Mouse (Mus musculus): Measurements from ENCODE around the gene Tmem131l. TPM values are rescaled to one million over a fixed set of nuclear protein-coding genes. Genes with fewer than 3 reads are reported as not detected.
A peak's percentile ranks its signal among the peaks of the same experiment; 100 is the strongest.

Gene Tmem131l
- polyA plus RNA-seq, 1 experiment from 2014 or later, result 32.0 TPM

GRCm38 (mm10) chr3:84040476-84041082 lies 604 bp upstream of the Tmem131l start:
- ATAC-seq, result peak; percentile 42
- H3K4me3 ChIP-seq, result peak overlapping the region; percentile 88
- H3K9ac ChIP-seq, result peak overlapping the region; percentile 85
- peak overlapping the region; percentile 97 for H3K4me2 ChIP-seq
- H3K36me3 ChIP-seq, result no peaks in the 10 kb centered on the region
- no peaks in the 10 kb centered on the region for H3K27me3 ChIP-seq (replicated peaks)
- peaks cover 60% of the 10 kb centered on the region for H3K4me1 ChIP-seq
- H3K9me3 ChIP-seq (replicated peaks), result no peaks in the 10 kb centered on the region
- WGBS (ENCODE audit: insufficient replicate concordance), result 2% methylated on average over 23 of the region's 23 CpGs
- H3K27ac ChIP-seq, result peak overlapping the region; percentile 97

GRCm38 (mm10) chr3:84038981-84039645 lies 862 bp downstream of the Tmem131l start:
- peak overlapping the region; percentile 97 for H3K9ac ChIP-seq
- peak; percentile 5 for ATAC-seq
- H3K9me3 ChIP-seq (replicated peaks), result no peaks in the 10 kb centered on the region
- peak overlapping the region; percentile 97 for H3K4me2 ChIP-seq
- peaks cover 6% of the 10 kb centered on the region; the same call in 1 of the 2 replicates for H3K36me3 ChIP-seq
- peak overlapping the region; percentile 88 for H3K4me3 ChIP-seq
- peaks cover 75% of the 10 kb centered on the region for H3K4me1 ChIP-seq
- H3K27ac ChIP-seq, result peak overlapping the region; percentile 97
- no peaks in the 10 kb centered on the region for H3K27me3 ChIP-seq (replicated peaks)
- under 1% methylated on average over 42 of the region's 42 CpGs for WGBS (ENCODE audit: insufficient replicate concordance)

- Histone ChIP-seq H3K4me2 (peak overlapping the region; percentile 97), H3K27me3 (replicated peaks) (no peaks in the 10 kb centered on the region), H3K27ac (peak overlapping the region; percentile 97), H3K9ac (peak overlapping the region; percentile 97), H3K36me3 (peaks cover 11% of the 10 kb centered on the region; the same call in 1 of the 2 replicates), H3K4me3 (peak overlapping the region; percentile 88), H3K9me3 (replicated peaks) (no peaks in the 10 kb centered on the region), H3K4me1 (peaks cover 85% of the 10 kb centered on the region)
- 35% methylated on average over 1 of the region's 1 CpGs for WGBS (ENCODE audit: insufficient replicate concordance)
- no peak for ATAC-seq
Measured at GRCm38 (mm10) chr3:84038126-84038525, 1.8 kb downstream of the Tmem131l start.

GRCm38 (mm10) chr3:84037536-84037935 lies 2.4 kb downstream of the Tmem131l start:
- WGBS (ENCODE audit: insufficient replicate concordance), result 73% methylated on average over 3 of the region's 3 CpGs
- H3K27ac ChIP-seq, result peak overlapping the region; percentile 97
- ATAC-seq, result no peak
- peak overlapping the region; percentile 97 for H3K4me2 ChIP-seq
- peak overlapping the region; percentile 88 for H3K4me3 ChIP-seq
- H3K36me3 ChIP-seq, result peaks cover 14% of the 10 kb centered on the region
- H3K9me3 ChIP-seq (replicated peaks), result no peaks in the 10 kb centered on the region
- peaks cover 85% of the 10 kb centered on the region for H3K4me1 ChIP-seq
- peak overlapping the region; percentile 97 for H3K9ac ChIP-seq
- no peaks in the 10 kb centered on the region for H3K27me3 ChIP-seq (replicated peaks)

- H3K4me1 ChIP-seq, result peaks cover 79% of the 10 kb centered on the region
- WGBS (ENCODE audit: insufficient replicate concordance), result 23% methylated on average over 4 of the region's 4 CpGs
- peak overlapping the region; percentile 88 for H3K4me3 ChIP-seq
- peak; percentile 53 for ATAC-seq
- peak overlapping the region; percentile 97 for H3K27ac ChIP-seq
- H3K27me3 ChIP-seq (replicated peaks), result no peaks in the 10 kb centered on the region
- H3K9ac ChIP-seq, result peak overlapping the region; percentile 97
- peak overlapping the region; percentile 97 for H3K4me2 ChIP-seq
- H3K9me3 ChIP-seq (replicated peaks), result no peaks in the 10 kb centered on the region
- H3K36me3 ChIP-seq, result peaks cover 17% of the 10 kb centered on the region
Measured at GRCm38 (mm10) chr3:84036866-84037265, 3.1 kb downstream of the Tmem131l start.

GRCm38 (mm10) chr3:84035728-84036364 lies 4.1 kb downstream of the Tmem131l start:
- Histone ChIP-seq H3K4me2 (peak overlapping the region; percentile 97), H3K9ac (peak overlapping the region; percentile 97)

GRCm38 (mm10) chr3:84034115-84034780 lies 5.7 kb downstream of the Tmem131l start:
- H3K9me3 ChIP-seq (replicated peaks), result no peaks in the 10 kb centered on the region
- H3K36me3 ChIP-seq, result peaks cover 43% of the 10 kb centered on the region
- H3K4me1 ChIP-seq, result peaks cover 63% of the 10 kb centered on the region
- H3K4me2 ChIP-seq, result peak overlapping the region; percentile 97
- ATAC-seq, result no peak
- WGBS (ENCODE audit: insufficient replicate concordance), result 61% methylated on average over 5 of the region's 5 CpGs
- no peaks in the 10 kb centered on the region for H3K27me3 ChIP-seq (replicated peaks)
- H3K9ac ChIP-seq, result peak overlapping the region; percentile 35; the same call in 1 of the 2 replicates
- H3K4me3 ChIP-seq, result peak overlapping the region; percentile 0; the same call in 1 of the 2 replicates
- peak overlapping the region; percentile 97 for H3K27ac ChIP-seq

More at GRCm38 (mm10) chr3:84035728-84036364, 4.1 kb downstream of the Tmem131l start:
- H3K27ac ChIP-seq, result peak overlapping the region; percentile 97
- peak; percentile 72 for ATAC-seq
- no peaks in the 10 kb centered on the region for H3K9me3 ChIP-seq (replicated peaks)
- H3K4me3 ChIP-seq, result peak overlapping the region; percentile 88
- WGBS (ENCODE audit: insufficient replicate concordance), result 27% methylated on average over 6 of the region's 6 CpGs
- H3K27me3 ChIP-seq (replicated peaks), result no peaks in the 10 kb centered on the region
- H3K36me3 ChIP-seq, result peaks cover 27% of the 10 kb centered on the region
- peaks cover 70% of the 10 kb centered on the region for H3K4me1 ChIP-seq

- Histone ChIP-seq H3K4me3 (no peak overlapping the region), H3K4me2 (peak overlapping the region; percentile 97; the same call in 1 of the 2 replicates), H3K9me3 (replicated peaks) (no peaks in the 10 kb centered on the region), H3K4me1 (peaks cover 54% of the 10 kb centered on the region), H3K27me3 (replicated peaks) (no peaks in the 10 kb centered on the region), H3K9ac (peak overlapping the region; percentile 35; the same call in 1 of the 2 replicates), H3K36me3 (peaks cover 54% of the 10 kb centered on the region), H3K27ac (peak overlapping the region; percentile 97)
- no peak for ATAC-seq
- 80% methylated on average over 10 of the region's 10 CpGs for WGBS (ENCODE audit: insufficient replicate concordance)
Measured at GRCm38 (mm10) chr3:84032933-84033730, 6.8 kb downstream of the Tmem131l start.

GRCm38 (mm10) chr3:84032419-84032818 lies 7.6 kb downstream of the Tmem131l start:
- H3K27ac ChIP-seq, result no peak overlapping the region
- ATAC-seq, result no peak
- no peaks in the 10 kb centered on the region for H3K9me3 ChIP-seq (replicated peaks)
- no peak overlapping the region for H3K4me3 ChIP-seq
- H3K36me3 ChIP-seq, result peaks cover 61% of the 10 kb centered on the region
- WGBS (ENCODE audit: insufficient replicate concordance), result 93% methylated on average over 5 of the region's 5 CpGs
- H3K9ac ChIP-seq, result no peak overlapping the region
- H3K4me2 ChIP-seq, result no peak overlapping the region
- no peaks in the 10 kb centered on the region for H3K27me3 ChIP-seq (replicated peaks)
- H3K4me1 ChIP-seq, result peaks cover 52% of the 10 kb centered on the region

- no peak overlapping the region for H3K27ac ChIP-seq
- no peak overlapping the region for H3K4me3 ChIP-seq
- no peaks in the 10 kb centered on the region for H3K9me3 ChIP-seq (replicated peaks)
- no peak overlapping the region for H3K9ac ChIP-seq
- WGBS (ENCODE audit: insufficient replicate concordance), result 92% methylated on average over 3 of the region's 3 CpGs
- H3K4me1 ChIP-seq, result peaks cover 43% of the 10 kb centered on the region
- H3K4me2 ChIP-seq, result no peak overlapping the region
- peaks cover 73% of the 10 kb centered on the region for H3K36me3 ChIP-seq
- ATAC-seq, result no peak
- H3K27me3 ChIP-seq (replicated peaks), result no peaks in the 10 kb centered on the region
Measured at GRCm38 (mm10) chr3:84031216-84031615, 8.8 kb downstream of the Tmem131l start.

GRCm38 (mm10) chr3:84028968-84029367 lies 11.0 kb downstream of the Tmem131l start:
- peaks cover 77% of the 10 kb centered on the region for H3K36me3 ChIP-seq
- no peaks in the 10 kb centered on the region for H3K27me3 ChIP-seq (replicated peaks)
- H3K27ac ChIP-seq, result no peak overlapping the region
- WGBS (ENCODE audit: insufficient replicate concordance), result 85% methylated on average over 4 of the region's 4 CpGs
- no peak overlapping the region for H3K4me3 ChIP-seq
- peaks cover 24% of the 10 kb centered on the region for H3K4me1 ChIP-seq
- no peak overlapping the region for H3K9ac ChIP-seq
- no peak for ATAC-seq
- no peak overlapping the region for H3K4me2 ChIP-seq
- no peaks in the 10 kb centered on the region for H3K9me3 ChIP-seq (replicated peaks)
